ENCODE assay signal across 18 mouse cellular contexts in the genomic region with DNA sequence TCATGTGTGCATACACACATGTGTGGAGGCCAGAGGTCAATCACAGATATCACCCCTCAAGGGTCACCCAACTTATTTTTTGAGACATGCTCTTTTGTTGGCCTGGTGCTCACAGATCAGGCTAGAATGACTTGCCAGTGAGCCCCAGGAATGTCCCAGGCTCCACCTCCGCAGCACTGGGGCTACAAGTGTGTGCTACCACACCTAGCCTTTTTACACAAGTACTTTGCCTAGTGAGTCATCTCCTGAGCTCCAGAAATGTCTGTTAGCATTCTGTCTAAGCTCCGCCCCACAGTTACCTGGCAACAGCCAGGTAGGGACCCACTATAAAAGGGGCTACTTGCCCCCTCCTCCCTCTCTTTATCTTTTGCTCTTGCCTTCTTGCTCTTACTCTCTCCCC. TPM values are rescaled to one million over a fixed set of nuclear protein-coding genes. Genes with fewer than 3 reads are reported as not detected.
DNase-seq lines count a peak whose midpoint lies in the region; ATAC-seq and TF ChIP-seq lines count a peak whose summit lies in the region.
"Had no signal": no experiment of that assay in that cellular context is flagged by ENCODE, and none has a peak within 500 bp of the region (broad histone marks: within the 10 kb centered on the region; RNA-seq: fewer than 3 reads in every experiment).

No protein-coding gene starts in this region.

- DNase-seq in intestine, embryonic 14.5 days (ENCODE audit: low spot score): no peak
- no peak for DNase-seq in Patski (ENCODE audit: low read depth, low spot score)
- DNase-seq in ovary, postnatal 10 days (ENCODE audit: low spot score): no peak
- DNase-seq in gastrocnemius, postnatal 10 days: no peak
- no peak for DNase-seq in kidney, adult 18-20 months
- DNase-seq: adrenal gland, postnatal 14 days; cerebellum, adult 18-20 months; cerebellum, postnatal 10 days; gastrocnemius, postnatal 14 days had no signal

- peaks cover 88% of the 10 kb centered on the region for H3K36me3 ChIP-seq in intestine, embryonic 14.5 days (ENCODE audit: control insufficient read depth, insufficient read depth, low read length)
- peaks cover 64% of the 10 kb centered on the region; the same call in 1 of the 2 replicates for H3K36me3 ChIP-seq in intestine, postnatal 0 days (ENCODE audit: control insufficient read depth, insufficient read depth)
- peaks cover 80% of the 10 kb centered on the region for H3K36me3 ChIP-seq in lung, embryonic 16.5 days (ENCODE audit: control insufficient read depth, insufficient read depth, low read length)
- peaks cover 78% of the 10 kb centered on the region for H3K36me3 ChIP-seq in stomach, embryonic 14.5 days (ENCODE audit: control insufficient read depth, insufficient read depth, low read length)
- H3K36me3 ChIP-seq: forebrain, embryonic 15.5 days had no signal

- H3K9me3 ChIP-seq in intestine, embryonic 14.5 days (ENCODE audit: control insufficient read depth, low read length): no peaks in the 10 kb centered on the region
- H3K9me3 ChIP-seq in intestine, postnatal 0 days (ENCODE audit: control insufficient read depth): no peaks in the 10 kb centered on the region
- no peaks in the 10 kb centered on the region for H3K9me3 ChIP-seq in lung, embryonic 16.5 days (ENCODE audit: control insufficient read depth, low read length)
- H3K9me3 ChIP-seq in stomach, embryonic 14.5 days (ENCODE audit: control insufficient read depth, low read depth, low read length): no peaks in the 10 kb centered on the region
- H3K9me3 ChIP-seq: forebrain, embryonic 15.5 days; heart, embryonic 12.5 days; hindbrain, embryonic 10.5 days had no signal

- TF ChIP-seq CTCF in intestine, postnatal 0 days (IDR thresholded peaks at IDR 0.05; ENCODE audit: low read depth): no peak
- no peak for TF ChIP-seq CTCF in Patski (IDR thresholded peaks at IDR 0.05)

- no peaks in the 10 kb centered on the region for H3K27me3 ChIP-seq in intestine, embryonic 14.5 days (replicated peaks; ENCODE audit: control insufficient read depth, insufficient read depth, low read length)
- no peaks in the 10 kb centered on the region for H3K27me3 ChIP-seq in intestine, postnatal 0 days (replicated peaks; ENCODE audit: control insufficient read depth, insufficient read depth, low read length)
- H3K27me3 ChIP-seq in Patski: no peaks in the 10 kb centered on the region
- no peaks in the 10 kb centered on the region for H3K27me3 ChIP-seq in lung, embryonic 16.5 days (ENCODE audit: control insufficient read depth, insufficient read depth, low read depth, low read length)
- no peaks in the 10 kb centered on the region for H3K27me3 ChIP-seq in stomach, embryonic 14.5 days (ENCODE audit: control insufficient read depth, insufficient read depth, low read length)
- H3K27me3 ChIP-seq: forebrain, embryonic 15.5 days; heart, embryonic 12.5 days had no signal

- H3K4me2 ChIP-seq in intestine, embryonic 14.5 days (ENCODE audit: low read length): no peak overlapping the region
- H3K4me2 ChIP-seq in intestine, postnatal 0 days (replicated peaks; ENCODE audit: low read depth): no peak overlapping the region
- H3K4me2 ChIP-seq in lung, embryonic 16.5 days (ENCODE audit: low read depth, low read length): no peak overlapping the region
- H3K4me2 ChIP-seq in stomach, embryonic 14.5 days (replicated peaks; ENCODE audit: low read depth, low read length): no peak overlapping the region
- H3K4me2 ChIP-seq: forebrain, embryonic 15.5 days; heart, embryonic 12.5 days; hindbrain, embryonic 14.5 days had no signal

- no peak overlapping the region for H3K27ac ChIP-seq in intestine, embryonic 14.5 days (ENCODE audit: low read depth)
- H3K27ac ChIP-seq in intestine, postnatal 0 days (ENCODE audit: low read depth, low read length): no peak overlapping the region
- H3K27ac ChIP-seq in lung, embryonic 16.5 days (ENCODE audit: low read length): no peak overlapping the region
- H3K27ac ChIP-seq in stomach, embryonic 14.5 days (ENCODE audit: low read length): no peak overlapping the region
- H3K27ac ChIP-seq: forebrain, embryonic 15.5 days; hindbrain, embryonic 10.5 days; hindbrain, embryonic 14.5 days had no signal

- POLR2A ChIA-PET in Patski (lab: Charles Lee): interaction anchor here (0.6 kb wide), 1 partner anchor 188 kb away, joined by 3 read pairs; no protein-coding TSS in a partner anchor

- H3K9ac ChIP-seq in intestine, embryonic 14.5 days (ENCODE audit: low read length): no peak overlapping the region
- H3K9ac ChIP-seq in intestine, postnatal 0 days (ENCODE audit: low read depth, low read length): no peak overlapping the region
- H3K9ac ChIP-seq in lung, embryonic 16.5 days (ENCODE audit: low read length): no peak overlapping the region
- H3K9ac ChIP-seq in stomach, embryonic 14.5 days (replicated peaks; ENCODE audit: low read depth, low read length): no peak overlapping the region
- H3K9ac ChIP-seq: forebrain, embryonic 15.5 days; heart, embryonic 12.5 days; hindbrain, embryonic 14.5 days had no signal

- 78% methylated on average over 2 of the region's 2 CpGs for WGBS in intestine, embryonic 14.5 days
- WGBS in intestine, postnatal 0 days: 55% methylated on average over 2 of the region's 2 CpGs
- 67% methylated on average over 2 of the region's 2 CpGs for WGBS in lung, embryonic 16.5 days
- WGBS in stomach, embryonic 14.5 days: 73% methylated on average over 2 of the region's 2 CpGs

- no peak overlapping the region for H3K4me3 ChIP-seq in intestine, embryonic 14.5 days (ENCODE audit: low read depth, low read length)
- no peak overlapping the region for H3K4me3 ChIP-seq in intestine, postnatal 0 days (ENCODE audit: low read depth, low read length)
- H3K4me3 ChIP-seq in lung, embryonic 16.5 days (ENCODE audit: low read length): no peak overlapping the region
- no peak overlapping the region for H3K4me3 ChIP-seq in stomach, embryonic 14.5 days (ENCODE audit: low read depth, low read length)
- H3K4me3 ChIP-seq: forebrain, embryonic 15.5 days; heart, embryonic 12.5 days; hindbrain, embryonic 10.5 days had no signal

- CTCF ChIA-PET in Patski (lab: Charles Lee): interaction anchor here (0.8 to 4.1 kb wide), 4 partner anchors 10 to 45 kb away, joined by 3 to 29 read pairs (median 4); no protein-coding TSS in a partner anchor

- in situ Hi-C loops in Patski (cut with MboI; ENCODE audit: low pct_unique_long_range_greater_than_20kb): no loop called here

- H3K4me1 ChIP-seq in intestine, embryonic 14.5 days (replicated peaks; ENCODE audit: control insufficient read depth, insufficient read depth, low read length): 0 out of 2 replicates have a peak, but pooled peaks cover 3% of the 10 kb centered on the region
- no peaks in the 10 kb centered on the region for H3K4me1 ChIP-seq in intestine, postnatal 0 days (replicated peaks; ENCODE audit: control insufficient read depth, insufficient read depth, low read length)
- peaks cover 8% of the 10 kb centered on the region for H3K4me1 ChIP-seq in lung, embryonic 16.5 days (replicated peaks; ENCODE audit: control insufficient read depth, insufficient read depth, low read length)
- no peaks in the 10 kb centered on the region for H3K4me1 ChIP-seq in stomach, embryonic 14.5 days (ENCODE audit: control insufficient read depth, insufficient read depth, low read length)
- H3K4me1 ChIP-seq: forebrain, embryonic 15.5 days; hindbrain, embryonic 10.5 days had no signal

- peak; percentile 69 for ATAC-seq in intestine, embryonic 14.5 days (replicated peaks; ENCODE audit: low FRiP score, low TSS enrichment, low read depth)
- ATAC-seq in intestine, postnatal 0 days: no peak
- peak; percentile 38 for ATAC-seq in Patski
- peak; percentile 78 for ATAC-seq in lung, embryonic 16.5 days (ENCODE audit: low read depth)
- ATAC-seq in stomach, embryonic 14.5 days (ENCODE audit: insufficient number of reproducible peaks, insufficient read depth, low FRiP score, low read depth): peak; percentile 66; the same call in 1 of the 2 replicates
- ATAC-seq: activated CD4-positive, CD25-positive, alpha-beta regulatory T cell, adult 4 months; forebrain, embryonic 15.5 days had no signal

RNA-seq across cellular contexts. Expression of a gene that starts 22.1 kb away (rescaled TPM):
- 1,391 and 1,474 TPM in 2 replicates for polyA plus RNA-seq in intestine, embryonic 14.5 days (2014; fragmentation: Nextera tagmentation; extraction: Ambion mirVana)
- polyA plus RNA-seq in intestine, postnatal 0 days (2015; fragmentation: Nextera tagmentation; extraction: Ambion mirVana): 931 and 943 TPM in 2 replicates
- 789 TPM for polyA plus RNA-seq in Patski (2021)
- polyA plus RNA-seq in lung, embryonic 16.5 days (2015; fragmentation: Nextera tagmentation; extraction: Ambion mirVana): 2,256 and 2,274 TPM in 2 replicates
- polyA plus RNA-seq in stomach, embryonic 14.5 days (2014; fragmentation: Nextera tagmentation; extraction: Ambion mirVana): 1,638 and 1,722 TPM in 2 replicates
- 1,000 to 10,000 TPM; 2,118 to 2,804 TPM for total RNA-seq in gastrocnemius, postnatal 10 days (2021)
- total RNA-seq: MEL had no signal
- polyA plus RNA-seq: activated CD4-positive, CD25-positive, alpha-beta regulatory T cell, adult 4 months had no signal
